28 mouse cellular contexts compared by ENCODE assay signal in the genomic region with DNA sequence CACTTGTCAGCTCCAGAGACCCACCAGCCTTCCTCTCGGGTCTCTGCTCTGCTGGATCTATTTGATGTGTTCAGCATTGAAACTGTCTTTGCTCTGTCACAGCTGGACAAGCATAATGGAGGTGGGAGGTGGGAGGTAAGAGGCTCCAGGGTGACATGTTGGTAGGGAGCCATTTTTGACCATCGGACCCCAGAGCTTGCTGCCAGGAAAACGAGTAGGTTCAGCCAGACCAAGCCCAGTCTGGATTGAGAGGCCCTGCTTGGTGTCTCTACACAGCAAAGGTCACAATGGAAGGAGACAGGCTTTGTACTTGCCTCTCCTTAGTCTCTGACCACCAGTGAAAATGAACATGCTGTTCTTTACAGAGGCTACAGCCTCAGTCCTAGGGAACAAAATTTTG. TPM values are rescaled to one million over a fixed set of nuclear protein-coding genes. Genes with fewer than 3 reads are reported as not detected.
DNase-seq lines count a peak whose midpoint lies in the region; ATAC-seq and TF ChIP-seq lines count a peak whose summit lies in the region.
"Had no signal": no experiment of that assay in that cellular context is flagged by ENCODE, and none has a peak within 500 bp of the region (broad histone marks: within the 10 kb centered on the region; RNA-seq: fewer than 3 reads in every experiment).

No protein-coding gene starts in this region.

- peaks cover 4% of the 10 kb centered on the region for H3K4me1 ChIP-seq in liver, postnatal 0 days (ENCODE audit: insufficient read depth)
- H3K4me1 ChIP-seq: embryonic facial prominence, embryonic 13.5 days; embryonic facial prominence, embryonic 15.5 days; forebrain, embryonic 10.5 days; forebrain, embryonic 12.5 days had no signal

- H3K27me3 ChIP-seq in liver, postnatal 0 days (ENCODE audit: insufficient read depth, low read length): no peaks in the 10 kb centered on the region
- H3K27me3 ChIP-seq: embryonic facial prominence, embryonic 13.5 days; embryonic facial prominence, embryonic 15.5 days; forebrain, embryonic 12.5 days had no signal

- WGBS in liver, postnatal 0 days (ENCODE audit: insufficient replicate concordance): 73% methylated on average over 3 of the region's 3 CpGs

- no peak overlapping the region for H3K9ac ChIP-seq in liver, postnatal 0 days (replicated peaks)
- H3K9ac ChIP-seq: embryonic facial prominence, embryonic 13.5 days; embryonic facial prominence, embryonic 15.5 days; forebrain, embryonic 12.5 days had no signal

- H3K27ac ChIP-seq in liver, postnatal 0 days (ENCODE audit: low read depth): no peak overlapping the region
- H3K27ac ChIP-seq: embryonic facial prominence, embryonic 13.5 days; embryonic facial prominence, embryonic 15.5 days; forebrain, embryonic 10.5 days; forebrain, embryonic 12.5 days had no signal

- no peak overlapping the region for H3K4me2 ChIP-seq in liver, postnatal 0 days (ENCODE audit: low read depth, low read length)
- H3K4me2 ChIP-seq: embryonic facial prominence, embryonic 13.5 days; embryonic facial prominence, embryonic 15.5 days; forebrain, embryonic 12.5 days had no signal

- TF ChIP-seq EP300 in liver, postnatal 0 days (IDR thresholded peaks at IDR 0.05; ENCODE audit: low read depth): no peak

- no peaks in the 10 kb centered on the region for H3K9me3 ChIP-seq in liver, postnatal 0 days (ENCODE audit: low read length)
- H3K9me3 ChIP-seq: G1E had no signal

- H3K36me3 ChIP-seq in liver, postnatal 0 days (replicated peaks; ENCODE audit: insufficient read depth, low read length): no peaks in the 10 kb centered on the region
- H3K36me3 ChIP-seq: embryonic facial prominence, embryonic 13.5 days; embryonic facial prominence, embryonic 15.5 days; forebrain, embryonic 10.5 days; forebrain, embryonic 12.5 days; G1E had no signal

- no peak for ATAC-seq in liver, postnatal 0 days
- ATAC-seq: CD4-positive, CD25-positive, alpha-beta regulatory T cell, adult 4 months; forebrain, embryonic 14.5 days; forebrain, embryonic 16.5 days had no signal

- no peak for TF ChIP-seq CTCF in liver, postnatal 0 days (IDR thresholded peaks at IDR 0.05; ENCODE audit: low read depth)

- peak; percentile 73 for DNase-seq in heart, adult 11 months
- no peak for DNase-seq in heart, adult 9 months (ENCODE audit: low spot score in 2 of 2)
- DNase-seq in liver, postnatal 0 days: peak; percentile 4
- no peak for DNase-seq in liver
- DNase-seq in urinary bladder, postnatal 4 days (ENCODE audit: low spot score in 2 of 2): peak; percentile 11 to 36
- no peak for DNase-seq in urinary bladder, postnatal 10 days (ENCODE audit: low spot score)
- DNase-seq: adrenal gland, adult 2 months; adrenal gland, postnatal 10 days; adrenal gland, postnatal 25 days; B cell, adult 2 months; cerebellum, adult 11 months; cerebellum, adult 18-20 months; cerebellum, adult 8-10 months; cerebellum, adult 9-11 months; cerebellum, postnatal 14 days; cerebellum, postnatal 36 days; embryo, embryonic 11 days had no signal

- no peak overlapping the region for H3K4me3 ChIP-seq in liver, postnatal 0 days (ENCODE audit: low read depth, low read length)
- H3K4me3 ChIP-seq: embryonic facial prominence, embryonic 13.5 days; embryonic facial prominence, embryonic 15.5 days; erythroblast, embryonic 14.5 days; forebrain, embryonic 10.5 days; forebrain, embryonic 12.5 days had no signal

RNA-seq across cellular contexts. Expression of a gene that starts 47.3 kb away (rescaled TPM):
- 0.04 TPM in 1 of 2 replicates, not detected in the other for polyA plus RNA-seq in liver, postnatal 0 days (2015; fragmentation: Nextera tagmentation; extraction: Ambion mirVana)
- polyA plus RNA-seq: adrenal gland, adult 2 months; brain, embryonic 14.5 days; CD4-positive, CD25-positive, alpha-beta regulatory T cell, adult 4 months; embryonic facial prominence, embryonic 11.5 days; embryonic facial prominence, embryonic 13.5 days; embryonic facial prominence, embryonic 15.5 days; erythroblast, embryonic 14.5 days; forebrain, embryonic 10.5 days; forebrain, embryonic 12.5 days; forebrain, embryonic 14.5 days; forebrain, embryonic 16.5 days; G1E had no signal

Comparison
In these comparisons a context has a peak if more than half of its experiments do, and no peak if none do; other contexts are left out.
1. DNase-seq: peak in heart, adult 11 months (single experiment), liver, postnatal 0 days (single experiment) and urinary bladder, postnatal 4 days (2 of 2); none in heart, adult 9 months (0 of 2), liver (single experiment) and urinary bladder, postnatal 10 days (single experiment).